Mouse (Mus musculus) cerebellum, adult 2 months (tissue): Measurements from ENCODE around the gene Slc28a3. TPM values are rescaled to one million over a fixed set of nuclear protein-coding genes. Genes with fewer than 3 reads are reported as not detected.

Experiments used
- DNase-seq, 2 experiments: peaks; one replicate each; pipeline ENCODE4 v3.0.0; 2021
- H3K27ac ChIP-seq: fragments of 200-500 bp; 2 replicates; pipeline ENCODE4 v1.5.1; 2012; ENCODE audit warnings: low read length, control low read depth, inconsistent platforms; ENCODE audit not compliant: insufficient read depth
- H3K27me3 ChIP-seq: fragments of 200-500 bp; 2 replicates; pipeline ENCODE4 v1.6.1; 2012; ENCODE audit warnings: inconsistent platforms, mild to moderate bottlenecking, low read length, moderate library complexity; ENCODE audit not compliant: control insufficient read depth, insufficient read depth
- H3K4me1 ChIP-seq: fragments of 200-500 bp; 2 replicates; pipeline ENCODE4 v1.6.1; 2011; ENCODE audit warnings: low read length; ENCODE audit not compliant: control insufficient read depth, insufficient read depth
- H3K4me3 ChIP-seq: fragments of 200-500 bp; replicated peaks from 2 replicates; pipeline ENCODE3; 2011; ENCODE audit warnings: mild to moderate bottlenecking, low read depth, low read length, control low read depth; ENCODE audit not compliant: insufficient read depth
- CTCF ChIP-seq: fragments of 200-500 bp; IDR thresholded peaks from 2 replicates; pipeline ENCODE4 v1.5.1; 2011; ENCODE audit warnings: low read depth, mild to moderate bottlenecking, control low read depth, low read length, moderate library complexity, borderline replicate concordance; ENCODE audit not compliant: insufficient read depth
- POLR2A ChIP-seq: fragments of 200-500 bp; IDR thresholded peaks from 2 replicates; pipeline ENCODE4 v1.6.1; 2011; ENCODE audit warnings: low read length, control low read depth, borderline replicate concordance; ENCODE audit not compliant: insufficient read depth
- WGBS: fragments of 180-500 bp; shearing (Covaris S2); methylation state at CpG from one replicate; pipeline ENCODE4 v1.1.7; 2018; 5-methylcytosine and 5-hydroxymethylcytosine counted together
- polyA plus RNA-seq: library from polyadenylated mRNA; depleted of rRNA; stranded (reverse); fragments of >200 nt; gene quantifications from 2 replicates; pipeline ENCODE4 v1.2.3, GENCODE M21; 2012

The Slc28a3 gene
- polyA plus RNA-seq, 1 experiment = 0.05 TPM

DNA sequence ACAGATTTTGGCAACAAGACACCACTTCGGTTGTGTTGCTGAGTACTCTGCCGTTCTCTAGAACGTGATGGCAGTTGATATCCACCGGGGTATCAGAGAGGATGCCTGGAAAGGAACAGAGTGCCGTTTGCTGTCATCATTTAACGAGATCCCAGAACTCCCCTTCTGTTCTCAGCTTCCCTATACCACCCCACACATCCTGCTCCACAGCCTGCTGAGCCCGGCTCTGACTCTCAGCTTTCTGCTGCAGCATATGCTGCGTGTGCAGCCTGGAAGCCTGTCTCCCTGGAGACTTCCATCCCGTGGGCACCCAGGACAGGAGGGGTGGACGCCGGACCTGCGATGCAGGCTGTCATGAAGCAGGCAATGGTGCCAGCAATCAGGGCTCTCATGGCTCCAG is 52.5 kb downstream of the Slc28a3 start:
- Histone ChIP-seq H3K27me3 (no peaks in the 10 kb centered on the region), H3K4me3 (no peak overlapping the region), H3K27ac (no peak overlapping the region), H3K4me1 (no peaks in the 10 kb centered on the region)
- TF ChIP-seq CTCF = no peak
- no peak for TF ChIP-seq POLR2A
- WGBS = 41% methylated on average over 12 of the region's 12 CpGs
- DNase-seq = no peak

GRCm38 (mm10) chr13:58556018-58556417 is 54.7 kb downstream of the Slc28a3 start:
- DNase-seq = no peak
- no peak overlapping the region for H3K27ac ChIP-seq
- H3K27me3 ChIP-seq = no peaks in the 10 kb centered on the region
- H3K4me3 ChIP-seq = no peak overlapping the region
- no peak for TF ChIP-seq POLR2A
- no peaks in the 10 kb centered on the region for H3K4me1 ChIP-seq
- WGBS = 75% methylated on average over 1 of the region's 1 CpGs

DNA sequence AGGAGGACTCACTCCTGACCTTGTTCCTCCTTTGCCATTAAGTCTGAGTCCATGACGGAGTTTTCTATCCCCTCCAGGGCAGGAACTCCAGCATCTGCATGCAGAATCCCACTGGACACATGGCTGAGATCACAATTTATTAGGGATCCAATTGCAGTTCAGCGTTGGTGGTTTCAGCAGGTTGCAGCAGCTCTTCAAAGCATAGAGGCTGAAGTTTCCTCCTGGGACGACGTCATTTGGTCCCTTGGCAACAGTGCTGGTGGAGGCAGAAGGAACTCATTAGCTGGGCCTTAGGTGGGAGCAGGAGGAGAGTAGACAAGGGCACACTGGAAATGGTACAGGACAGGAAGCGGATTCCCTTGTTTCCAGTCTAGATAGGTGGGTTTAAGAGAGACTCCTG is 55.1 kb downstream of the Slc28a3 start:
- TF ChIP-seq POLR2A = no peak
- TF ChIP-seq CTCF = no peak
- no peaks in the 10 kb centered on the region for H3K4me1 ChIP-seq
- no peaks in the 10 kb centered on the region for H3K27me3 ChIP-seq
- H3K27ac ChIP-seq = no peak overlapping the region
- DNase-seq = no peak
- H3K4me3 ChIP-seq = no peak overlapping the region
- 38% methylated on average over 5 of the region's 5 CpGs for WGBS

DNA sequence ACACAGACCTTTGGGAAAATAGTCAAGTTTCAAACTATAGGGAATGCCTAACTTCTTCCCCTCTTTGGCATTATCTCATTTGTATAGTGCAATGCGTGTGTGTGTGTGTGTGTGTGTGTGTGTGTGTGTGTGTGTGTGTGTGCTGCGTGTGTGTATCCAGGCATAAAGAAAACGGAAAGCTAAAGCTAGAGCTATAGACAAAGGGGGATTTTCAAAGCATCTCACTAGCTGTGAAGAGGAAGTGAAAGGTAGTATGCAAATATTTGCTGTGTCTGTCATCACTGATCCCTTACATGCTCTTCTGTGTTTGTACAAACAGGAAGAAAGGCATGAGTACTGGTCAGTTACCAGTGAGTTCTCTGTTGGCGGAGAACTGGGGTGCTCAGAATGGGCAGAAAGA is 58.8 kb downstream of the Slc28a3 start:
- H3K4me3 ChIP-seq = no peak overlapping the region
- no peaks in the 10 kb centered on the region for H3K27me3 ChIP-seq
- no peak for TF ChIP-seq POLR2A
- TF ChIP-seq CTCF = no peak
- no peaks in the 10 kb centered on the region for H3K4me1 ChIP-seq
- 77% methylated on average over 4 of the region's 4 CpGs for WGBS
- no peak for DNase-seq
- H3K27ac ChIP-seq = no peak overlapping the region

GRCm38 (mm10) chr13:58547570-58547969 is 63.1 kb downstream of the Slc28a3 start:
- no peak for DNase-seq
- Histone ChIP-seq H3K4me3 (no peak overlapping the region), H3K27me3 (no peaks in the 10 kb centered on the region), H3K27ac (no peak overlapping the region), H3K4me1 (no peaks in the 10 kb centered on the region)
- 24% methylated on average over 7 of the region's 7 CpGs for WGBS
- TF ChIP-seq CTCF (no peak), POLR2A (no peak)

DNA sequence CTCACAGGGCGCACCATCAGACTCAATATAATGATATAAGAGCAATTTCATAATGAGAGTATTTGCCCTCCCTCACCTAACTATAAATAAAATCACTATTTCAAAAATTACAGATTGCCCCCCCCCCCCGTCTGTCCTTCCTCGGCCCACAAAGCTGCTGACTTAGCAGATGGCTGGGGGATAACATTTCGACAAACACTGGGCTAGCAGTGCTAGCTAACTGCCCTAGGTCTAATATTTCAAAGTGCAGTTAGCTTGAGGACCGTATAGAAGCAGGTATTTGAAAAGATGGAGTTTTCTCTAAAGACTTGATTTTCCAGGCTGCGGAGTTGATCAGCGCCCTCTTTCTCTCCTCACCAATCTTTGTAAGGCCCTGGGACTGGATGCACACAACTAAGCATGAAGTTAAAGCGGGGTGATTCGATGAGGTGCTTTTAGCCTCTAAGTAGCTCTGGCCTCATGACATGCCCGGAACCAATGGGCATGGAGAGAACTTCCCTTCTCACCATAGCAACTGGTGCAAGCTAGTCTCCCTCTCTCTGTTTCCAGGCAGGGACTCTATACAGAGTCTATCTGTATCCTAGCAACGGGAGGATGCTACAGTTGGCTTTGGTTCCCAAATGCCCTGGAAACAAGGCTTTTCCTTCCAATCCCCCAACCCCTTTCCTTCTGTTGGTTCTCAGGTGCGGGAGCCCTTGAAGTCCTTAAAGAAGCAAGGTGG is 66.8 kb downstream of the Slc28a3 start:
- TF ChIP-seq CTCF = no peak
- TF ChIP-seq POLR2A = no peak
- WGBS = 39% methylated on average over 12 of the region's 12 CpGs
- Histone ChIP-seq H3K4me1 (no peaks in the 10 kb centered on the region), H3K27ac (no peak overlapping the region), H3K4me3 (no peak overlapping the region), H3K27me3 (no peaks in the 10 kb centered on the region)
- DNase-seq = no peak

GRCm38 (mm10) chr13:58543066-58543465 is 67.6 kb downstream of the Slc28a3 start:
- DNase-seq = peak; percentile 48 to 63
- no peak for TF ChIP-seq POLR2A
- peak; percentile 81 for TF ChIP-seq CTCF
- H3K4me3 ChIP-seq = no peak overlapping the region
- no peaks in the 10 kb centered on the region for H3K27me3 ChIP-seq
- 43% methylated on average over 7 of the region's 7 CpGs for WGBS
- H3K4me1 ChIP-seq = no peaks in the 10 kb centered on the region
- no peak overlapping the region for H3K27ac ChIP-seq

DNA sequence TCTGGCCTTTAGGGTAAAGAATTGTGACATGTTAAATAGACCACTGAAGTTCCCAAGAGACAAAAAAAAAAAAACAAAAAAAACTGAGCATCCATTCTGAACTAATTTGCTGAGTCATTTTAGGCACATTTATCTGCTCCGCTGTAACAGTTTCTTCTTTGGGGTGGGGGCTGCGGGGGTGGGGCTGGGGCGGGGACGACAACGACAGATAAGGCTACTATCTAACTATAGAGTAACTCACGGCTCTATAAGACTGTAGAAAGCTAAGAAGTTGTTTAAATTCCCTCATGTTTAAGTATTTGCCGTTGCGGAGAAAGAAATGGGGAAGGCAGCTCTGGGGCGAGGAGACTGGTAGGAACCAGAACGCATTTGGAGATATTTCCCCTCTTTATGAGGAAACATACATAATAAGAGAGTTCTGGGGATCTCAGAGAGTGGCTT is 68.1 kb downstream of the Slc28a3 start:
- 92% methylated on average over 10 of the region's 10 CpGs for WGBS
- Histone ChIP-seq H3K4me3 (no peak overlapping the region), H3K4me1 (no peaks in the 10 kb centered on the region), H3K27me3 (no peaks in the 10 kb centered on the region), H3K27ac (no peak overlapping the region)
- DNase-seq = no peak
- TF ChIP-seq POLR2A = no peak
- no peak for TF ChIP-seq CTCF

- Histone ChIP-seq H3K4me1 (no peaks in the 10 kb centered on the region), H3K4me3 (no peak overlapping the region), H3K27me3 (no peaks in the 10 kb centered on the region), H3K27ac (no peak overlapping the region)
- no peak for DNase-seq
- 80% methylated on average over 8 of the region's 8 CpGs for WGBS
- TF ChIP-seq CTCF = no peak
- TF ChIP-seq POLR2A = no peak
Observed at GRCm38 (mm10) chr13:58542167-58542566, 68.5 kb downstream of the Slc28a3 start.
